Mouse (Mus musculus) C2C12 (cell line): ENCODE results near the gene Bicc1. TPM values are rescaled to one million over a fixed set of nuclear protein-coding genes. Genes with fewer than 3 reads are reported as not detected.

ENCODE experiments used
- H3K27me3 ChIP-seq: one replicate; pipeline ENCODE4 v1.6.1; 2011; ENCODE audit not compliant: control insufficient read depth, insufficient read depth, insufficient read length
- H3K36me3 ChIP-seq: one replicate; pipeline ENCODE4 v1.6.1; 2011; ENCODE audit not compliant: control insufficient read depth, insufficient read depth
- H3K4me3 ChIP-seq: one replicate; pipeline ENCODE4 v1.5.1; 2011; ENCODE audit warnings: mild to moderate bottlenecking, control low read depth; ENCODE audit not compliant: poor library complexity, insufficient read depth, severe bottlenecking
- H3K79me2 ChIP-seq: one replicate; pipeline ENCODE4 v1.6.1; 2011; ENCODE audit not compliant: control insufficient read depth, insufficient read depth
- H3K79me3 ChIP-seq: one replicate; pipeline ENCODE4 v1.6.1; 2011; ENCODE audit warnings: low read depth, control low read depth
- H3ac ChIP-seq: one replicate; pipeline ENCODE3; 2011; ENCODE audit warnings: low read depth; ENCODE audit not compliant: control insufficient read depth, insufficient read length
- CEBPB ChIP-seq: IDR thresholded peaks from one replicate; pipeline ENCODE4 v1.6.1; 2011; ENCODE audit warnings: low read depth, mild to moderate bottlenecking, control low read depth, moderate library complexity
- CTCF ChIP-seq: IDR thresholded peaks from one replicate; pipeline ENCODE4 v1.5.1; 2011; ENCODE audit not compliant: control insufficient read depth, insufficient read depth, insufficient read length
- FOSL1 ChIP-seq: IDR thresholded peaks from one replicate; pipeline ENCODE4 v1.8.0; 2011; ENCODE audit warnings: mild to moderate bottlenecking, low read length; ENCODE audit not compliant: poor library complexity, insufficient read depth, severe bottlenecking
- MAX ChIP-seq: IDR thresholded peaks from one replicate; pipeline ENCODE4 v1.6.1; 2011; ENCODE audit warnings: mild to moderate bottlenecking, control low read depth
- MYOD1 ChIP-seq: IDR thresholded peaks from one replicate; pipeline ENCODE4 v1.6.1; 2011; ENCODE audit warnings: low read depth; ENCODE audit not compliant: control insufficient read depth, insufficient read length
- MYOG ChIP-seq: IDR thresholded peaks from one replicate; pipeline ENCODE4 v1.6.1; 2011; ENCODE audit not compliant: control insufficient read depth, insufficient read length; ENCODE audit errors: extremely low read depth
- USF1 ChIP-seq: IDR thresholded peaks from one replicate; pipeline ENCODE4 v1.6.1; 2011; ENCODE audit warnings: low read depth, mild to moderate bottlenecking, control low read depth, moderate library complexity
- polyA plus RNA-seq: library from polyadenylated mRNA; unstranded; fragments of >200 nt; fragmentation: generic; extraction: Trizol; gene quantifications from one replicate; pipeline ENCODE4 v1.2.1, GENCODE M21; 2012; ENCODE audit warnings: missing spikeins

Bicc1 gene
- polyA plus RNA-seq, 1 experiment, result 4.0 TPM

- no peak for TF ChIP-seq MYOD1
- TF ChIP-seq CTCF, result no peak
- TF ChIP-seq MYOG, result no peak
- no peaks in the 10 kb centered on the region for H3K79me3 ChIP-seq
- no peaks in the 10 kb centered on the region for H3K27me3 ChIP-seq
Observed at GRCm38 (mm10) chr10:71183339-71184031, 24.0 kb upstream of the Bicc1 start.

DNA sequence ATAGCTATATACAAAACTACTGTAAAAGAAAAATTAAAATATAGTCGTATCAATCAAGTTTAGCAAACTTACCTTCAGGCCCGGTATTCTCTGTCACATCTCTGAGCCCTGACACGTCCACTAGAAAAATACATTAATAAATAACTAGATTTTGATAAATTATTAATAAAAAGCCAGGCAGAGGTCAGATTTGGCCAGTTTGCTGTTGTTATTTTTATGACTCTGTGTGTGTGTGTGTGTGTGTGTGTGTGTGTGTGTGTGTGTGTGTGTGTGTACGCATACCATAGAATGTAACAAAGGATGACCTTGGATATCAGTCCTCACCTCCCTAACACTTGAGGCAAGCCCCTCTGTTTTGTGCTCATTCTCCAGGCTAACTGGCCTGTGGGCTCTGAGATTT, 22.4 kb upstream of the Bicc1 start:
- Histone ChIP-seq H3K27me3 (no peaks in the 10 kb centered on the region), H3K36me3 (no peaks in the 10 kb centered on the region), H3K79me2 (no peaks in the 10 kb centered on the region), H3ac (no peak overlapping the region), H3K79me3 (no peaks in the 10 kb centered on the region), H3K4me3 (no peak overlapping the region)
- TF ChIP-seq MYOG (no peak), MYOD1 (no peak), FOSL1 (no peak), CEBPB (no peak), USF1 (no peak), CTCF (no peak), MAX (no peak)

More at GRCm38 (mm10) chr10:71183339-71184031, 24.0 kb upstream of the Bicc1 start:
- Histone ChIP-seq H3K36me3 (no peaks in the 10 kb centered on the region), H3K4me3 (no peak overlapping the region), H3ac (no peak overlapping the region), H3K79me2 (no peaks in the 10 kb centered on the region)

- H3K79me3 ChIP-seq, result no peaks in the 10 kb centered on the region
- H3K79me2 ChIP-seq, result no peaks in the 10 kb centered on the region
- TF ChIP-seq MYOG (no peak), MYOD1 (no peak), USF1 (no peak), CTCF (no peak), MAX (no peak), CEBPB (no peak), FOSL1 (no peak)
- H3K36me3 ChIP-seq, result no peaks in the 10 kb centered on the region
- H3ac ChIP-seq, result no peak overlapping the region
- H3K4me3 ChIP-seq, result no peak overlapping the region
- H3K27me3 ChIP-seq, result no peaks in the 10 kb centered on the region
Observed at GRCm38 (mm10) chr10:71181091-71181490, 21.6 kb upstream of the Bicc1 start.

DNA sequence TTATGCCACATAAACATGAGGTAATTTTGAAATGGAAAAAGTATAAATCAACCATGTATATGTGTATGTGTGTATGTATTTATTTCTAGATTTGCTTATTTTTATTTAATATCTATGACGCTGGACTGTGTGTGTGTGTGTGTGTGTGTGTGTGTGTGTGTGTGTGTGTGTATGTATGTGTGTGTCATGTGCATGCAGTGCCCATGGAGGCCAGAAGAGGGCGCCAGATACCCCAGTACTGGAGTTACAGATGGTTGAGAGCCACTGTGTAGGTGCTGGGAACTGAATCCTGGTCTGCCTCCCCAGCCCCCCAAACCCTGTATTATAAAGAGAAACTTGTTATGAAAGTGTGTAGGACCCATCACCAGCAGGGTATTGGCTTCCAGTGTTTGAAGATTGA, 20.6 kb upstream of the Bicc1 start:
- Histone ChIP-seq H3K27me3 (no peaks in the 10 kb centered on the region), H3ac (no peak overlapping the region), H3K79me2 (no peaks in the 10 kb centered on the region), H3K36me3 (no peaks in the 10 kb centered on the region), H3K79me3 (no peaks in the 10 kb centered on the region), H3K4me3 (no peak overlapping the region)
- TF ChIP-seq USF1 (no peak), MYOG (no peak), MAX (no peak), MYOD1 (no peak), CEBPB (no peak), FOSL1 (no peak), CTCF (no peak)

- TF ChIP-seq MYOD1, result no peak
- no peak for TF ChIP-seq MYOG
- no peak for TF ChIP-seq USF1
- TF ChIP-seq CTCF, result no peak
- no peak for TF ChIP-seq MAX
- TF ChIP-seq CEBPB, result no peak
- TF ChIP-seq FOSL1, result no peak
- H3ac ChIP-seq, result no peak overlapping the region
- no peaks in the 10 kb centered on the region for H3K79me2 ChIP-seq
- no peaks in the 10 kb centered on the region for H3K27me3 ChIP-seq
- no peak overlapping the region for H3K4me3 ChIP-seq
- H3K79me3 ChIP-seq, result no peaks in the 10 kb centered on the region
- H3K36me3 ChIP-seq, result no peaks in the 10 kb centered on the region
Observed at GRCm38 (mm10) chr10:71177201-71177600, 17.7 kb upstream of the Bicc1 start.

GRCm38 (mm10) chr10:71176341-71176740, 16.8 kb upstream of the Bicc1 start:
- Histone ChIP-seq H3K27me3 (no peaks in the 10 kb centered on the region), H3K79me2 (no peaks in the 10 kb centered on the region), H3K36me3 (no peaks in the 10 kb centered on the region), H3K4me3 (no peak overlapping the region), H3ac (no peak overlapping the region), H3K79me3 (no peaks in the 10 kb centered on the region)
- no peak for TF ChIP-seq MYOG
